Mouse (Mus musculus) c-Kit-positive CD71-positive TER-119-negative erythroid progenitor cells, embryonic 14.5 days (primary cell): ENCODE measurements around the gene Zc3h8.
A peak's percentile ranks its signal among the peaks of the same experiment; 100 is the strongest.

Experiments used
- DNase-seq: peaks from one replicate; pipeline ENCODE4 v3.0.0-alpha.2; 2013; ENCODE audit warnings: low read depth

Gene Zc3h8

GRCm38 (mm10) chr2:128890661-128891335, 53.1 kb downstream of the Zc3h8 start:
- no peak for DNase-seq

- DNase-seq, result no peak
These were observed 55.9 kb downstream of the Zc3h8 start for GRCm38 (mm10) chr2:128887866-128888550.

GRCm38 (mm10) chr2:128885225-128885811, 58.6 kb downstream of the Zc3h8 start:
- no peak for DNase-seq

GRCm38 (mm10) chr2:128881236-128881635, 62.6 kb downstream of the Zc3h8 start:
- peak; percentile 17 for DNase-seq
